Mouse (Mus musculus) limb, embryonic 10.5 days (tissue): ENCODE results near the gene Heatr6. TPM values are rescaled to one million over a fixed set of nuclear protein-coding genes. Genes with fewer than 3 reads are reported as not detected.

Source experiments
- DNase-seq: peaks from one replicate; pipeline ENCODE4 v3.0.0-alpha.2; 2017; ENCODE audit warnings: low spot score
- H3K27ac ChIP-seq: fragments of 300-500 bp; sonication (generic); 2 replicates; pipeline ENCODE4 v1.5.1; 2016; ENCODE audit warnings: mild to moderate bottlenecking
- H3K27me3 ChIP-seq: fragments of 300-500 bp; sonication (generic); 2 replicates; pipeline ENCODE4 v1.6.1; 2016; ENCODE audit warnings: low read depth, mild to moderate bottlenecking; ENCODE audit not compliant: poor library complexity, severe bottlenecking
- H3K36me3 ChIP-seq: fragments of 300-500 bp; sonication (generic); 2 replicates; pipeline ENCODE4 v1.6.1; 2016; ENCODE audit warnings: mild to moderate bottlenecking, moderate library complexity
- H3K4me1 ChIP-seq: fragments of 300-500 bp; sonication (generic); 2 replicates; pipeline ENCODE4 v1.6.1; 2016
- H3K4me3 ChIP-seq: fragments of 300-500 bp; sonication (generic); 2 replicates; pipeline ENCODE4 v1.5.1; 2016; ENCODE audit warnings: mild to moderate bottlenecking, moderate library complexity
- H3K9me3 ChIP-seq: fragments of 300-500 bp; sonication (generic); replicated peaks from 2 replicates; pipeline ENCODE4 v1.6.1; 2016; ENCODE audit warnings: mild to moderate bottlenecking
- WGBS: fragments of 180-500 bp; shearing (Covaris S2); methylation state at CpG from one replicate; pipeline ENCODE4 v1.1.7; 2016; 5-methylcytosine and 5-hydroxymethylcytosine counted together
- polyA plus RNA-seq: library from polyadenylated mRNA; unstranded; fragments of >200 nt; fragmentation: Nextera tagmentation; extraction: Ambion mirVana; gene quantifications from 2 replicates; pipeline ENCODE4 v1.2.1, GENCODE M21; 2016

The Heatr6 gene
- polyA plus RNA-seq, 1 experiment from 2014 or later: 30.4 TPM

- H3K27me3 ChIP-seq: no peaks in the 10 kb centered on the region
- no peaks in the 10 kb centered on the region for H3K4me1 ChIP-seq
- WGBS: 90% methylated on average over 3 of the region's 3 CpGs
- H3K9me3 ChIP-seq: no peaks in the 10 kb centered on the region
- H3K27ac ChIP-seq: no peak overlapping the region
- H3K36me3 ChIP-seq: no peaks in the 10 kb centered on the region
- no peak for DNase-seq
- H3K4me3 ChIP-seq: no peak overlapping the region
Measured at GRCm38 (mm10) chr11:83737109-83737558, 16.4 kb upstream of the Heatr6 start.

- Histone ChIP-seq H3K4me3 (no peak overlapping the region), H3K27me3 (no peaks in the 10 kb centered on the region), H3K9me3 (no peaks in the 10 kb centered on the region), H3K36me3 (no peaks in the 10 kb centered on the region), H3K4me1 (no peaks in the 10 kb centered on the region), H3K27ac (no peak overlapping the region)
- peak; percentile 74 for DNase-seq
- WGBS: 22% methylated on average over 5 of the region's 5 CpGs
Measured at GRCm38 (mm10) chr11:83739241-83739640, 14.3 kb upstream of the Heatr6 start.

GRCm38 (mm10) chr11:83740443-83740991, 13.0 kb upstream of the Heatr6 start:
- Histone ChIP-seq H3K36me3 (no peaks in the 10 kb centered on the region), H3K4me1 (no peaks in the 10 kb centered on the region), H3K9me3 (no peaks in the 10 kb centered on the region), H3K27ac (no peak overlapping the region), H3K27me3 (no peaks in the 10 kb centered on the region), H3K4me3 (no peak overlapping the region)
- DNase-seq: no peak
- 81% methylated on average over 4 of the region's 4 CpGs for WGBS

- DNase-seq: no peak
- 0 out of 2 replicates have a peak, but pooled peaks cover under 1% of the 10 kb centered on the region for H3K27me3 ChIP-seq
- H3K4me3 ChIP-seq: no peak overlapping the region
- no peaks in the 10 kb centered on the region for H3K9me3 ChIP-seq
- no peak overlapping the region for H3K27ac ChIP-seq
- no peaks in the 10 kb centered on the region for H3K4me1 ChIP-seq
- WGBS: 76% methylated on average over 5 of the region's 5 CpGs
- no peaks in the 10 kb centered on the region for H3K36me3 ChIP-seq
Measured at GRCm38 (mm10) chr11:83741841-83742240, 11.7 kb upstream of the Heatr6 start.

GRCm38 (mm10) chr11:83742731-83743355, 10.7 kb upstream of the Heatr6 start:
- no peaks in the 10 kb centered on the region for H3K4me1 ChIP-seq
- H3K36me3 ChIP-seq: no peaks in the 10 kb centered on the region
- DNase-seq: no peak
- H3K4me3 ChIP-seq: no peak overlapping the region
- no peak overlapping the region for H3K27ac ChIP-seq
- 76% methylated on average over 9 of the region's 9 CpGs for WGBS
- H3K9me3 ChIP-seq: no peaks in the 10 kb centered on the region
- peaks cover 11% of the 10 kb centered on the region; the same call in 1 of the 2 replicates for H3K27me3 ChIP-seq

DNA sequence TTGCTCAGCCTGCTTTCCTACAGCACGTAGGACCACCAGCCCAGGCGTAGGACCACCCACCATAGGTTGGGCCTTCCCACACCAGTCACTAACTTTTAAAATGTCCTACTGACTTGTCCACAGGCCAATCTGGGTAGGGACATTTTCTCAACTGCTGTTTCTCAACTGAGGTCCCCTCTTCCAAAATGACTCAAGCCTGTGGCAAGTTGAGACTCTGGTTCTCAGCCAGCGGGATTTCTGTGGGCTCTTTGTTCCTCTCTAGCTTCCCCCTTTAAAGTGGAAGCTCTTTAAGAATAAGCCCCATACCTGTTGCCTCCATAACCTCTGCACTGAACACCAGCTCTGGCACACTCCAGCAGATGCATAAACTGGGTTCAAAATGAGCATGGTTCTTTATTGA, 10.0 kb upstream of the Heatr6 start:
- Histone ChIP-seq H3K9me3 (no peaks in the 10 kb centered on the region), H3K4me3 (no peak overlapping the region), H3K27me3 (peaks cover 11% of the 10 kb centered on the region; the same call in 1 of the 2 replicates), H3K36me3 (no peaks in the 10 kb centered on the region), H3K4me1 (no peaks in the 10 kb centered on the region), H3K27ac (no peak overlapping the region)
- WGBS: 92% methylated on average over 3 of the region's 3 CpGs
- DNase-seq: no peak

GRCm38 (mm10) chr11:83746152-83746551, 7.3 kb upstream of the Heatr6 start:
- WGBS: 60% methylated on average over 4 of the region's 4 CpGs
- Histone ChIP-seq H3K4me1 (no peaks in the 10 kb centered on the region), H3K27ac (no peak overlapping the region), H3K27me3 (peaks cover 11% of the 10 kb centered on the region; the same call in 1 of the 2 replicates), H3K9me3 (no peaks in the 10 kb centered on the region), H3K4me3 (no peak overlapping the region), H3K36me3 (no peaks in the 10 kb centered on the region)
- no peak for DNase-seq

- no peaks in the 10 kb centered on the region for H3K4me1 ChIP-seq
- no peak within 1 kb of the TSS for H3K4me3 ChIP-seq
- no peaks in the 10 kb centered on the region for H3K36me3 ChIP-seq
- peaks cover 11% of the 10 kb centered on the region; the same call in 1 of the 2 replicates for H3K27me3 ChIP-seq
- 72% methylated on average over 5 of the region's 5 CpGs for WGBS
- no peak within 1 kb of the TSS for H3K27ac ChIP-seq
- H3K9me3 ChIP-seq: no peaks in the 10 kb centered on the region
- DNase-seq: no peak
Measured at GRCm38 (mm10) chr11:83746681-83747080, 6.8 kb upstream of the Heatr6 start, which contains the start of gene Wfdc21. Gene Wfdc21, plus strand, starts transcription at chr11:83746940.

- peaks cover 11% of the 10 kb centered on the region; the same call in 1 of the 2 replicates for H3K27me3 ChIP-seq
- no peaks in the 10 kb centered on the region for H3K4me1 ChIP-seq
- H3K36me3 ChIP-seq: no peaks in the 10 kb centered on the region
- no peak overlapping the region for H3K4me3 ChIP-seq
- no peaks in the 10 kb centered on the region for H3K9me3 ChIP-seq
- no peak for DNase-seq
- 75% methylated on average over 6 of the region's 6 CpGs for WGBS
- H3K27ac ChIP-seq: no peak overlapping the region
Measured at GRCm38 (mm10) chr11:83747376-83748265, 5.9 kb upstream of the Heatr6 start.

DNA sequence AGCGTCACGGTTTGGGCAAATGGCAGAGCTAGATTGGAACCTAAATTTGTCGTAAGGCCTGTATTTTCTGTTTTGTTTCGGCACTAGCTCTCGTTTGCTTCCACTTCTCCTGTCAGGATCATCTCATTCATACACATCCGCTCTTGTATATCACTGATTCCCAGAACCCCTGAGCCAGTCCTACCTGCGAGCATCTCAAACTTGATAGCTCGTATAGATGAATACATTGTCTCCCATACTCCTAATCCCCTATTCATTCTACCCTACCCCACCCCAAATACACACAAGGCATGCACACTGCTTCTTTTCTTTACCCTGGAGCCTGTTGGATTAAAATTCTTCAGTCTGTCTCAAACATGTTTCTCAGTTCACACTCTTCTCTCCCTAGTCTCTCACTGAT, 731 bp downstream of the Heatr6 start:
- Histone ChIP-seq H3K4me1 (peaks cover 15% of the 10 kb centered on the region), H3K36me3 (peaks cover 36% of the 10 kb centered on the region), H3K27ac (peak overlapping the region; percentile 95), H3K4me3 (peak overlapping the region; percentile 80), H3K9me3 (no peaks in the 10 kb centered on the region), H3K27me3 (no peaks in the 10 kb centered on the region)
- DNase-seq: no peak
- 14% methylated on average over 8 of the region's 8 CpGs for WGBS

DNA sequence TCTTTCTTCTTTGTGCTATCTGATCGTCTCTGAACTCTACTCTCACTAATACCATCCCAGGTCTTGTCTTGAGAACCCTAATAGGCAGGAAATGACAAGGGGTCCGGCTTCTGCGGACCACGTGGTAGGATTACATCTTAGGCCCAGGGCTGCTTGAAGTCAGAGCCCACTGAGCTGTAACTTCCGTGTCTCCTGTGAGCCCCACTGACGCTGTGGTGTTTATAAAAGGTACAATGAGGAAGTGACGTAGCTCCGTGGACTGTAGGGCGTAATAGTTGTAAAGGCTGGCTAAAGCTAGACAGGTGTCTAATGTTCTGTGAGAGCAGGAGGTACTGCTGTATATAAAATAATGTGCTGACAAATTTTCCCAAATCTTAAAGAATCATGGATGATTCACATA, 13.8 kb downstream of the Heatr6 start:
- H3K4me1 ChIP-seq: no peaks in the 10 kb centered on the region
- H3K36me3 ChIP-seq: peaks cover 100% of the 10 kb centered on the region

GRCm38 (mm10) chr11:83768976-83769375, 15.5 kb downstream of the Heatr6 start:
- no peak overlapping the region for H3K27ac ChIP-seq
- no peaks in the 10 kb centered on the region for H3K27me3 ChIP-seq
- WGBS: 86% methylated on average over 4 of the region's 4 CpGs
- H3K4me3 ChIP-seq: no peak overlapping the region
- no peaks in the 10 kb centered on the region for H3K9me3 ChIP-seq
- peaks cover 100% of the 10 kb centered on the region for H3K36me3 ChIP-seq
- no peak for DNase-seq
- H3K4me1 ChIP-seq: no peaks in the 10 kb centered on the region

More for the DNA sequence above, 13.8 kb downstream of the Heatr6 start:
- Histone ChIP-seq H3K27ac (no peak overlapping the region), H3K4me3 (no peak overlapping the region), H3K9me3 (no peaks in the 10 kb centered on the region), H3K27me3 (no peaks in the 10 kb centered on the region)
- WGBS: 93% methylated on average over 9 of the region's 9 CpGs
- DNase-seq: no peak

GRCm38 (mm10) chr11:83771014-83771413, 17.5 kb downstream of the Heatr6 start:
- H3K27me3 ChIP-seq: no peaks in the 10 kb centered on the region
- H3K4me3 ChIP-seq: no peak overlapping the region
- H3K9me3 ChIP-seq: no peaks in the 10 kb centered on the region
- H3K4me1 ChIP-seq: no peaks in the 10 kb centered on the region
- H3K27ac ChIP-seq: no peak overlapping the region
- no peak for DNase-seq
- 90% methylated on average over 7 of the region's 7 CpGs for WGBS
- peaks cover 100% of the 10 kb centered on the region for H3K36me3 ChIP-seq
